Mouse (Mus musculus): Measurements from ENCODE around the gene Nck2.

- TF ChIP-seq GATA1 (IDR thresholded peaks at IDR 0.05; ENCODE audit: borderline replicate concordance, low read length) (no peak), FLI1 (IDR thresholded peaks at IDR 0.05; ENCODE audit: low read length) (no peak)
Observed at GRCm38 (mm10) chr1:43447602-43448287, 3.4 kb downstream of the Nck2 start.

All from megakaryocyte, embryonic 14.5 days (primary cell).